Mouse (Mus musculus): ENCODE data around the gene Csdc2. TPM values are rescaled to one million over a fixed set of nuclear protein-coding genes. Genes with fewer than 3 reads are reported as not detected.

The Csdc2 gene
- 5.6 and 6.0 TPM in 2 replicates for polyA plus RNA-seq (2012; rRNA removed)

DNA sequence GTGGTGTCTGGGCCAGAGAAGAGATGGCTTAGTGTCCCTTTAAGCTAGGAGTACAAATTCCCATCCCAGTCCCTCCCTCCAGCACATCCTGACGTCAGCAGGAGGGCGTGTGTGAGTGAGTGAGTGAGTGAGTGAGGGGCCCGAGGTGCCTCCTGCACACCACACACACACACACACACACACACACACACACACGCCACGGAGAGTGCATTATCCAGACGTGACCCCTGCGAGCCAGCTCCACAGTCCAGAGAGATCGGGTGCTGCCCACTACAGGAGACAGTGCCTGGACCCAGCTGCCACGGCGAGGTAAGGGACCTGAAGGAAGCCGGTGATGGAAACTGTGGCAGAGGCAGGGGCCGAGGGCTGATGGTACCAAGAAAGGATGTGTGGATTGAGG lies at the start of gene Csdc2:
Gene Csdc2 (plus strand): TSS at position 81 of the 400 bp plus-strand sequence.
- Histone ChIP-seq H3K27me3 (replicated peaks; ENCODE audit: control insufficient read depth, insufficient read depth, low read length) (no peaks in the 10 kb centered on the region), H3K4me3 (ENCODE audit: insufficient read depth, low read depth, low read length) (peak within 1 kb of the TSS; percentile 54), H3K36me3 (ENCODE audit: control insufficient read depth, insufficient read depth, low read length) (no peaks in the 10 kb centered on the region), H3K27ac (ENCODE audit: insufficient read depth, low read depth, low read length) (no peak within 1 kb of the TSS), H3K4me1 (ENCODE audit: control insufficient read depth, insufficient read depth, low read length) (peaks cover 5% of the 10 kb centered on the region; the same call in 1 of the 2 replicates)
- peak; percentile 65 for DNase-seq
- 6% methylated on average over 12 of the region's 12 CpGs for WGBS
- TF ChIP-seq POLR2A (IDR thresholded peaks at IDR 0.05; ENCODE audit: low read depth, low read length) (no peak), CTCF (conservative IDR thresholded peaks at IDR 0.05; ENCODE audit: insufficient read depth, insufficient read length, low read depth, low read length) (no peak; the same call in 1 of the 2 replicates)

DNA sequence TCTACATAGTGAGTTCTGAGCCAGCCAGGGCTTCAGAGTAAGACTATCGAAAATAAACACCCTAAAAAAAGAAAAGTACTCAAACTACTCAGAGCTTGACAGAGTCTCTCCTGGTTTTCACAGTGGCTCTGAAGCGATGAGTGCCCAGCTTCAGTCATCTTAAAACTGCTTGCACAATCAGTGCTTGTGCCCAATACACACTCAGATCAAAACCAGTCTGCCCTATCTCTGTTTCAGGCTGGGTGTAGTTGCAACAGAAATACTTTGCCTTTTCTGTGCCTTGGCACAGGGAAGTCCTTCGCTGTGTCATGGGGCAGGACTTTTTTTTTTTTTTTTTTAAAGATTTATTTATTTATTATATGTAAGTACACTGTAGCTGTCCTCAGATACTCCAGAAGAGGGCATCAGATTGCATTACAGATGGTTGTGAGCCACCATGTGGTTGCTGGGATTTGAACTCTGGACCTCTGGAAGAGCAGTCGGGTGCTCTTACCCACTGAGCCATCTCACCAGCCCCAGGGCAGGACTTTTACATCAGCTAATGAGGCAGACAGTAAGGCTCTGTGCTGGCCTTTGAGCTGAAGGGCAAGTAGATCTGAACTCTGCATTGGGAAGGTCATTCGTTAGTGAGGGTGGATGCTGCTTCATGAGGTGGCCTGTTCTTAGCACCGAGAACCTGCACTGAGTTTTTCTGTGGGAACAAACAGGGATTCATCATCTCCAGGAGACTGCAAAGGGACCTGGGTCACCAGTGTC lies 49.6 kb upstream of the Csdc2 start:
- peak overlapping the region; percentile 10; the same call in 1 of the 2 replicates for H3K27ac ChIP-seq (ENCODE audit: insufficient read depth, low read depth, low read length)
- WGBS = 64% methylated on average over 6 of the region's 6 CpGs
- TF ChIP-seq CTCF (conservative IDR thresholded peaks at IDR 0.05; ENCODE audit: insufficient read depth, insufficient read length, low read depth, low read length) = no peak
- no peak for TF ChIP-seq POLR2A (IDR thresholded peaks at IDR 0.05; ENCODE audit: low read depth, low read length)
- H3K4me1 ChIP-seq (ENCODE audit: control insufficient read depth, insufficient read depth, low read length) = peaks cover 32% of the 10 kb centered on the region; the same call in 1 of the 2 replicates
- H3K4me3 ChIP-seq (ENCODE audit: insufficient read depth, low read depth, low read length) = no peak overlapping the region
- no peaks in the 10 kb centered on the region; the same call in none of the 2 replicates for H3K36me3 ChIP-seq (ENCODE audit: control insufficient read depth, insufficient read depth, low read length)
- no peaks in the 10 kb centered on the region for H3K27me3 ChIP-seq (replicated peaks; ENCODE audit: control insufficient read depth, insufficient read depth, low read length)
- DNase-seq = peak; percentile 57

DNA sequence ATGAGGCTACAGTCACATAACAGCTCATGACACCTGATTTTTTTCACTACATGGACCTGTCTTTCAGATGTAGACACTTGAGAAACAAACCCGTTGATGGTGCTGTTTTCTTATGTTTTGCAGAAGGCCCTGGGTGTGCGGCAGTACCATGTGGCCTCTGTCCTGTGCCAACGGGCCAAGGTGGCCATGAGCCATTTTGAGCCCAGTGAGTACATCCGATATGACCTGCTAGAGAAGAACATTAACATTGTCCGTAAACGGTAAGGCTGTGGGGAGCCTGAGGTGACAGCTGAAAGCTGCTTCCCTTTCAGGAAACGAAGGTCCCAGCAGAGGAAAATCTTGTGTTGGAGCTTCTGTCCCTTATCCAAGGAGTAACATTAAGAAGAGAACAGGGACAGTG lies 47.4 kb upstream of the Csdc2 start:
- H3K27ac ChIP-seq (ENCODE audit: insufficient read depth, low read depth, low read length) = no peak overlapping the region
- no peak overlapping the region for H3K4me3 ChIP-seq (ENCODE audit: insufficient read depth, low read depth, low read length)
- DNase-seq = no peak
- TF ChIP-seq POLR2A (IDR thresholded peaks at IDR 0.05; ENCODE audit: low read depth, low read length) (no peak), CTCF (conservative IDR thresholded peaks at IDR 0.05; ENCODE audit: insufficient read depth, insufficient read length, low read depth, low read length) (no peak)
- no peaks in the 10 kb centered on the region; the same call in none of the 2 replicates for H3K36me3 ChIP-seq (ENCODE audit: control insufficient read depth, insufficient read depth, low read length)
- peaks cover 25% of the 10 kb centered on the region; the same call in 1 of the 2 replicates for H3K4me1 ChIP-seq (ENCODE audit: control insufficient read depth, insufficient read depth, low read length)
- H3K27me3 ChIP-seq (replicated peaks; ENCODE audit: control insufficient read depth, insufficient read depth, low read length) = no peaks in the 10 kb centered on the region
- WGBS = 63% methylated on average over 7 of the region's 7 CpGs

DNA sequence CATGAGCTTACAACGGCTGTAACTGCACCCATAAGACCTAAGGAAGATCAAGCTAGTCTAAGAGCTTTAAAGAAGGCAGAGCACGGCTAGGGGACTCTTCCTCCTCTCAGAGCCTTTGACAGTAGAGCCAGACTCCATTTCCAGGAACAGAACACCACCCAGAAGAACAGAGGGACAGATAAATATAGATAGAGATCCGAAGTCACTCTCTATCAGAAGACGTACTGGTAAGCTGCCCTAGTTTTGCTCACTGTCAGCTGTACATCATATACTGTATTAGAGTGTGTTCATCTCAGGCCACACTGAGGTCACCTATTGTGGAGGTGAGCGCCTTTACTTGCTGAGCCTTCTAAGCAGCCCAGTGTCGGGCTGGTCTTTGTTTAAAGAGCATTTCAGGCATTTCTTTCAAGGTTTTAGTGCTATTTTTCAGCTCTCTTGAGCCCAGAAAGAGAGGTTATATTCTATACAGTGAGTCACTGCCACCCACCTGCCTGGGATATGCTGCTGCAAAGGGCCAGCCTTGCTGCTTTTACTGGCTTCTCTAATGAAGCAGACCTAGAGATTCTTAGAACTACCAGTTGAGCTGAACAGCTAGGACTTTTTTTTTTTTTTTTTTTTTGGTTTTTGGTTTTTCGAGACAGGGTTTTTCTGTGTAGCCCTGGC lies 45.3 kb upstream of the Csdc2 start:
- 85% methylated on average over 7 of the region's 7 CpGs for WGBS
- H3K4me3 ChIP-seq (ENCODE audit: insufficient read depth, low read depth, low read length) = no peak overlapping the region
- DNase-seq = no peak
- H3K27ac ChIP-seq (ENCODE audit: insufficient read depth, low read depth, low read length) = no peak overlapping the region
- H3K36me3 ChIP-seq (ENCODE audit: control insufficient read depth, insufficient read depth, low read length) = peaks cover 7% of the 10 kb centered on the region
- peaks cover 14% of the 10 kb centered on the region; the same call in 1 of the 2 replicates for H3K4me1 ChIP-seq (ENCODE audit: control insufficient read depth, insufficient read depth, low read length)
- no peaks in the 10 kb centered on the region for H3K27me3 ChIP-seq (replicated peaks; ENCODE audit: control insufficient read depth, insufficient read depth, low read length)
- TF ChIP-seq CTCF (conservative IDR thresholded peaks at IDR 0.05; ENCODE audit: insufficient read depth, insufficient read length, low read depth, low read length) (no peak), POLR2A (IDR thresholded peaks at IDR 0.05; ENCODE audit: low read depth, low read length) (no peak)

DNA sequence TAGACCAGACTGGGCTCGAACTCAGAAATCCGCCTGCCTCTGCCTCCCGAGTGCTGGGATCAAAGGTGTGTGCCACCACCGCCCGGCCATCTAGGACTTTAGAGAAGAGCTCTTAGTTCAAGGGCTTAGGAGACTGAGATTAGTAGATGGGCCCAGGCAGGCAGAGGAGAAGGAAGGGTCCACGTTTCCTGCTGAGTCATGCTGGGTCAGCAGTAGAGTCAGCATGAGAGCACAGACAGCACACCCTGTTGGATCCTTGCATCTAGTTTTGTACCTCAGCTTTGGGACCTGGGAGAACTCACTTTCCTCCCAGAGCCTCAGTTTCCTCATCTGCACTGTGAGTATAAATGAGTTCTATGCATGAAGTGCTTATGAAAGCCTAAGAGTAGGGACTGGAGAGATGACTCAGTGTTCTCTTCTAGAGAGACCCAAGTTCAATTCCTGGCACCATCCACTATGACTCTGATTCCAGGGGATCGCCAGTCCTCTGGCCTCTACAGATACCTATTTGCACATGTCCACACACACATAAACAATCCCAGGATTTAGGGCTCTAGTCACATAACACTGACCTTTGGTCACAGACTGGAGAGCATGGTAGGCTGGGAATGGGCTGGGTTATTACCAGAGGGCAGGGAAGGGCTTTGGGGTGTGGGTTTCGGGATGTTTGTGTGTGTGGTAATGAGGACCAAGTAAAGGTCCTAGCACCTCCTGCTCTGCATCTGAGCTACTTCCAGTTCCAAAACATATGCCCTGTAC lies 44.6 kb upstream of the Csdc2 start:
- peak; percentile 42 for DNase-seq
- WGBS = 73% methylated on average over 8 of the region's 8 CpGs
- Histone ChIP-seq H3K4me3 (ENCODE audit: insufficient read depth, low read depth, low read length) (no peak overlapping the region), H3K4me1 (ENCODE audit: control insufficient read depth, insufficient read depth, low read length) (peaks cover 11% of the 10 kb centered on the region; the same call in 1 of the 2 replicates), H3K27me3 (replicated peaks; ENCODE audit: control insufficient read depth, insufficient read depth, low read length) (no peaks in the 10 kb centered on the region), H3K36me3 (ENCODE audit: control insufficient read depth, insufficient read depth, low read length) (peaks cover 7% of the 10 kb centered on the region), H3K27ac (ENCODE audit: insufficient read depth, low read depth, low read length) (no peak overlapping the region)
- TF ChIP-seq POLR2A (IDR thresholded peaks at IDR 0.05; ENCODE audit: low read depth, low read length) = no peak

DNA sequence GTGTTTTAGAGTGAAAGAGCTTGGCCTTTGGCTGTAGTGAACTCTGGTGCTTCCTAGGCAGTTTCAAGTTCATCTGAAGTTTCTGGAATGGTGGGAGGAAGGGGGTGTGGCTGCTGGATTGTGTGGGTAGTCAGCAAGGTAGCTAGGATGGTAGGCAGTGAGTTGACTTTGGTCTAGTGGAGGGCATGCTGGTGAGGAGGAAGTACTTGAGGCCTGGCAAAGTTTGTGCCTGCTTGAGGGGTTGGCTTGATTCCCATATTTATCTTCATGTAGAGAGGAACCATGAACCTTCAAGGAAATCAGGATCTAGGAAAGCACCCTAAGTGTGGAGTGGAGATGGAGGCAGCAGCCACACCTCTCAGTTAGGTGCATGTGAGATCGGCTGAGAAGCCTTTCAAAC lies 42.6 kb upstream of the Csdc2 start:
- Histone ChIP-seq H3K4me1 (ENCODE audit: control insufficient read depth, insufficient read depth, low read length) (peaks cover 16% of the 10 kb centered on the region; the same call in 1 of the 2 replicates), H3K4me3 (ENCODE audit: insufficient read depth, low read depth, low read length) (no peak overlapping the region), H3K36me3 (ENCODE audit: control insufficient read depth, insufficient read depth, low read length) (peaks cover 7% of the 10 kb centered on the region), H3K27ac (ENCODE audit: insufficient read depth, low read depth, low read length) (no peak overlapping the region), H3K27me3 (replicated peaks; ENCODE audit: control insufficient read depth, insufficient read depth, low read length) (no peaks in the 10 kb centered on the region)
- no peak for TF ChIP-seq CTCF (conservative IDR thresholded peaks at IDR 0.05; ENCODE audit: insufficient read depth, insufficient read length, low read depth, low read length)
- WGBS = 55% methylated on average over 1 of the region's 1 CpGs
- peak; percentile 84 for DNase-seq
